Mouse (Mus musculus) megakaryocyte, embryonic 14.5 days (primary cell): ENCODE measurements around the gene Gipc3.

Experiments used
- FLI1 ChIP-seq: IDR thresholded peaks from 2 replicates; pipeline ENCODE4 v1.6.1; 2012; ENCODE audit warnings: low read length, inconsistent platforms, mixed read lengths
- GATA1 ChIP-seq: IDR thresholded peaks from 3 replicates; pipeline ENCODE4 v1.6.1; 2012; ENCODE audit warnings: mixed read lengths, low read length, inconsistent platforms, borderline replicate concordance

- TF ChIP-seq FLI1: no peak
- TF ChIP-seq GATA1: no peak
Observed at GRCm38 (mm10) chr10:81290698-81291460, 52.2 kb downstream of the Gipc3 start.
